Mouse (Mus musculus) adipocyte (in vitro differentiated cells): ENCODE data around the gene Bicc1.

ENCODE experiments used
- DNase-seq: peaks from one replicate; pipeline ENCODE4 v3.0.0-alpha.2; 2016; ENCODE audit warnings: low spot score

The Bicc1 gene

DNA sequence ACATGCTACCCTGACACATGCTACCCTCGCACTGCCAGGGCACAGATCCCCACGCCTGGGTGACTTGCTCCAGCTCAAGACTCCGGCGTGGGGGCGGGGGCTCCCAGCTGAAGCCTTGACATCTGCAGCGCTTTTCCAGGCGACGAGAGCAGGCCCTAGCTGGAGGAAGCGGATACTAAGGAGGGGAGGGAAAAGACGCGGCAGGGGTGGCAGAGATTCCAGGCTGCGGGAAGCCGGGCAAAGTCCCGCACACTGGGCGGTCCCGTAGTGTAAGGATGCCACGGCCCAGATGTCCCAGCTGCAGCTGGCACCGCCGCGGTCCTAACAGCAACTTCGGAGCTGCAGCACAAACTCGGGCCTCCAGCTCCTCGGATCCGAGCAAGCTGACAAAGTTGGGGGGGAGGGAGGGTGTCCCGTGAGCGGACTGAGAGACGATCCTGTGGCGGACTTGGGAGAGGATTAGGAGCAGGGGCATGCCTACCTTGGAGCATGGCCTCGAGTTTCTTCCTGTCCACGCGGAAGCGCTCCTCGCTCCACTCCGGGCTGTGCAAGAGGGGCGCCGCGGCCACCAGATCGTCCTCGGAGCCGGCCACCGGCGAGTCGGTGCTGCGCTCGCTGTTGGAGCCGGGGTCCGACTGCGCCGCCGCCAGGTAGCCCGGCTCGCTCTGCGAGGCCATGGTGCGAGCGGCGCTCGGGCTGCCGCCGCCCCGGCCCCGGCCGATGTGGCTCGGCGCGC is 392 bp downstream of the Bicc1 start:
- DNase-seq = peak; percentile 50

DNA sequence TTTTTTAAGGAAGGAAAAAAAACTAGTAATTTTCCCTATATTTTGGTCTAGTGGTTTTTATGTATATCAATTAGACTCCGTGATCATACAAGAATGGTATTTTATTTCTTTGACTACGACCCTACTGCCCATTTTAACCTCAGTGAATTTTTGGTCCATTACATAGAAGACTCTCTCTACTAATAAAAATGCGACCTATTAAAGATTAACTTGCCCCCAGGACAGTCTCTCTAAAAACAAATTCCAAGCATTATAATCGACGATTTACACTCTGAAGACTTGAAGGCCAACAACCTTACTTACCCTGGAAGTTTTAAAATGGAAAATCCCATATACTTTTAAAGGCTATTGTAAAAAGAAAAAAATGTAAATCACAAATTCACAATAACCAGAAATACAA is 2.9 kb downstream of the Bicc1 start:
- no peak for DNase-seq

DNA sequence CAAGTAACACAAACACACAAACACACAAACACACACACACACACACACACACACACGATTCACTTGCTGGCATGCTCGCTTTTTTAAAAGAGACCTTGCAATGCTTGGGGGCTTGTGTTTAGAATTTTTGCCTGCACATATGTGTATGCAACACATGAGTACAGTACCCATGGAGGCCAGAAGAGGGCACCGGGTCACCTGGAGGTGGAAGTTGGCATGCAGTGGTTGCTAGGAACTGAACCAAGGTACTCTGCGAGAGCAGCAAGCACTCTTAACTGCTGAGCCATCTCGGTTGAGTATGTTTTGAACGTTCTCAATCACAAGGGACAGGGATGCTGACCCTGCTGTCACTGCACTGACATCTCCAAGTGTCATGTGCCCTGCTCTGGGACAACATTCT is 5.9 kb downstream of the Bicc1 start:
- no peak for DNase-seq

DNA sequence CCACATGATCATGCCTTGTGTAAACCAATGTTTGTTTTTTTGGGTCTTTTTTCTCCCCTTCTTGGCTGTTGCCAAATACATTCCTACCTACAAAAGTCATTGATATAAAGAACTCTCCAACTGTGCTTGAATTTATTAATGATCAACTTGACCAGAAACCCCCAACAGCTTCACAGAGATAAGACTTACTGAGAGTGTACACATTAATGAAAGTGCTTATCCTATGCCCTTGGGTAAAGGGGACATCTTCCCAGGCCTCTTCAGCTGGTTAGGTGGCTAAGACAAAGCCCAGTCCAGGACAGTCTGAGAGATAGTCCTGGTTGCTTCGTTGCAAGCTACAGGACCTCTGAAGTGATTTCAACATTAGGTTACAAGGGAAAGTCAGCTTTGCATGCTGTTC is 6.4 kb downstream of the Bicc1 start:
- no peak for DNase-seq

DNA sequence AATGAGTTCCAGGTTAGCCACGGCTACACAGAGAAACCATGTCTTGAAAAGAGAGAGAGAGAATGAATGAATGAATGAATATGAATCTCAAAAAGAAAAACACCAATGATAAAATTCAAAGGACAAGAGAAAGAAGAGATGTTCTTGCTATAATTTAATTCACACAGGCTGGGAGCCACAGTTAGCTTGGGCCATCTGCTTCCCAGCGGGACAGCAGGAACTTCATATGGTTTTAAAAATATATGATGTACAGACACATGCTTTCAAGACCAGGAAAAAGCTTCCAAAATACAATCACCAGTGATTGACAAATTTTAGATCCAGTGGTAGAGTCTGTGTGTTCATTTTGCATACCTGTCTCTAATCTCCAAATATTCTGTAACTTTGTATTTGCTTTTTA is 9.0 kb downstream of the Bicc1 start:
- no peak for DNase-seq

DNA sequence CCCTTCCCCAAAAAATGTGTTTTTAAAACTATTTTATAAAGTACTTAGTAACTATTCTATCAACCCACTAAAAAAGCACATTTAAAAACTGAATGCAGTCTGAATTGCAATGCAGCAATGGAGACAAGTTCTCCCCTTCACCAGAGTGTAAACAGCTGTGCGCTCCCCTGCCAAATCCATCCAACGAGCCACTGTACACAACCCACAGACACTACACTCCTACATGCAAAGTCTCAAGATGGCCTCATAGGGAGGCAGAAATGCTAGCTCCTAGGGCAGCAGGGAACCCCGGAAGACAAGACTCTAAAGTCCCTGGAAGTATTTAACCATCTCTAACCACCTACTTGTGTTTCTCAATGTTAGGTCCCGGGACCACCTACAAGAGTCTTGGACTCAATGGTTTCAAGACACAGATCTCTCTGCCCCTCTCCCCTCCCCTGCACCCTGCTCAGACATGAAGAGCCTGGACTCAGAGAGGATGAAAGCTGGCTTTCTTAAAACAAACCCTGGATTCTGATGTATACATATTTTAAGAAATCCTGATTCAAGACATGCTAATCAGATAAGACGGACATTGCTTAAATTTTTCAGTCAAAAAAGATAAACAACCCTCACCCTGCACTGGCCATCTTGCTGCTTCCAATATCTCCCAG is 10.4 kb downstream of the Bicc1 start:
- no peak for DNase-seq

DNA sequence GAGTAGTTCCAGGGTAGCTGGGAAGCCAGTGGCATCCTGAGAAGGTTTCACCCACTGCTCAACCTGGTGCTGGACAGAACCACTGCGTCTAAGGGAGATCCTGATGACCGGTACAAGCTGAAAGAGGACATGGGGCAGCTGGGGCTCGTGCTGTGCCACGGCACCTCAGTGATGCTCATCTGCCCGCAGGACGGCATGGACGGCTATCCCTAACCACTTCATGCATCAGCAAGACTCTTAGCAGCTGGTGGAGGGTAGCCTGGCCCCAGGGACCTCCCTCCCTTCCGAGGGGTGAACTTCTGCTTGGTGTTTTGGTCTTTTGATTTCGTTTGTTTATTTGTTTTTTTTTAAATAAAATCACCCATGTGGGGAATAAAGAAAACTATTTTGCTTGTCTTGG is 11.3 kb downstream of the Bicc1 start:
- no peak for DNase-seq

DNA sequence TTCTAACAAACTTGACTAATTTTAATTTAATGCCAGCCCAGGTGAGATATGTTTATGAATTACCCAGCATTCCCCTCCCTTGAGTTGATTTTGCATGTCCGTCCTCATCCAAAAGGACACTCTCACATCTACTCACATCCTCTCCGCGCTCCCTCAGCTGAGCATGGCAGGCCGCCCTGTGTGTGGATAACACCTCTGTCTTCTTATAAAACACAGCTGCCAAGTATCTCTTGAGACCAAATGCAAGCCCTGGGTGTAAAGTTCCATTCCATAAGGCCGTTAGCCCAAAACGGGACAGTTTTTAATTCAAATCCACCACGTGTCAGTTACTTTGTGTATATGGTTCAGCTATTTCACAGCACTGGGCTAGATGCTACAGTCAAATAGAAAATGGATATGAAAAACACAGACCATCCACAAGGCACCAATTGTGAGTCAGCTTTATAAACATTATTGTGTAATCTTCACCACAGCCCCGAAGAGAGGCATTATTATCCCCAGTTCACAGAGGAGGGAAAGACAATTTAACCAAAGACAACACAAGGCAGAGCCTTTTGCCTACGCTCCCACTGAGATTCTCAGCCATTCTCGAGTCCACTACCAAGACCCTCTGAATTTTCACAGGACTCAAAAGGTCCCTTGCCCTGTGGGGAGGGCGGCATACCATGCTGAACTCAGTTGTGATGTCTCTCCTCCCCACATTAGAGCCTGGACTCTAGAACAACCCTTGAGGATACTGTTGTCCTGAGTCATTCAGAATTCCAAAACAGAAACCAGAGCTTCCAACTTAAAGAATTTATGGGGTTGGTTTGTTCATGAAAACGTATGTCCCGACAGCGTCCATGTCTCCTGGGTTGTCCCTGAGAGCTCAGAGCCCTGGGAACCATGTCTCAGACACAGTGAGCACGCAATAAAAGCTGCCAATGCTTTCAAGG is 12.6 kb downstream of the Bicc1 start:
- peak; percentile 17 for DNase-seq

DNA sequence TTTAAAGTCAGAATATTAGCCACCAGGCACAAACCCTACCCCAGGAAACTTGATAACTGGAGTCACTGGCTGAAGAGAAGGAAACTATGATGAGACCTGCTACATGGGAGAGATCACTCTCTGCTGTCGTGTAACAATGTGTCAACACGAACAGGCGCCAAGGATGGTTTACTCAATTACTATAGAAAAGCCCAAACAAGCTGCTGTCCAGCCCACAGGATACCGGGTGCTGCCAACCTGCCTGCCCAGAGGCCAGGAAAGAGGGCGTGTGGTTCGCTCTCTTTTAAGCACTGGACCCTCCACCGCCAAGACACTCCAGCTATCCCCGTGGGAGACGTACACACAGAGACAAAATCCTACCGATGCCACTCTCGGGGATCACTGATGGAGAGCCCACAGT is 13.7 kb downstream of the Bicc1 start:
- DNase-seq = no peak

DNA sequence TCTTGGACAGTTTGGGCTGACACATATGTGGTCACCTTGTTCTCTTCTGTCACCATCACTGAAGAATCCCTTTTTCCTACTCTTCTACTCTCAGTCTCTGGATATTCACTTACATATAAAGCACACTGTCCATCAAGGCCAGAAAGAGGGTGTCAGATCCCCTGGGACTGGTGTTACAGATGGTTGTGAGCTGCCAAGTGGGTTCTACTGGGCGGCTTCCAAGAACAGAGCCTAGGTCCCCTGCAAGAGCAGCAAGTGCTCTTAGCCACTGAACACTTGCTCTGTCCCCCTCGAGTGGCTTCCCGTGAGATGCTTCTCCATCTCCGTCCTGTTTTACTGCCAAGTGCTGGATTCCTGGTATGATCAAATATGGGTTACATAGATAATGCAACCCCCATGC is 15.3 kb downstream of the Bicc1 start:
- DNase-seq = no peak

DNA sequence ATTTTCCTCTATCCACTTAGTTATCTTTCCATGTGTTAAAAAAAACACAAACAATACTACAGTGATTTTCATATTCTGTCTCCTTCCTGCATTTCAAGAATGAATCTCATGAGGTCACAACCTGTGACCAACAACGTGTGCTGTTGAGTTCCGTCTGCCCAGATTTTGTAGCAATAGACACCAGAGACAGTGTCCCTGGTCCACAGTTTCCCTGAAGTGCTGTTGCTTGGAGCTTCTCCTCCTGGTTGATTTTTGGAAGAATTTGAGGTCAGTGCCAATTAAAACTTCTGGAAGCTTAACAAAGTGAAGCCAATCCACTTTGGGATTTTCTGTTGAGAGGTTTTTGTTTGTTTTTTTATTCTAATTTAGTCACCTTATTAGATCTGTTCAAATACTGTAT is 16.9 kb downstream of the Bicc1 start:
- DNase-seq = no peak

DNA sequence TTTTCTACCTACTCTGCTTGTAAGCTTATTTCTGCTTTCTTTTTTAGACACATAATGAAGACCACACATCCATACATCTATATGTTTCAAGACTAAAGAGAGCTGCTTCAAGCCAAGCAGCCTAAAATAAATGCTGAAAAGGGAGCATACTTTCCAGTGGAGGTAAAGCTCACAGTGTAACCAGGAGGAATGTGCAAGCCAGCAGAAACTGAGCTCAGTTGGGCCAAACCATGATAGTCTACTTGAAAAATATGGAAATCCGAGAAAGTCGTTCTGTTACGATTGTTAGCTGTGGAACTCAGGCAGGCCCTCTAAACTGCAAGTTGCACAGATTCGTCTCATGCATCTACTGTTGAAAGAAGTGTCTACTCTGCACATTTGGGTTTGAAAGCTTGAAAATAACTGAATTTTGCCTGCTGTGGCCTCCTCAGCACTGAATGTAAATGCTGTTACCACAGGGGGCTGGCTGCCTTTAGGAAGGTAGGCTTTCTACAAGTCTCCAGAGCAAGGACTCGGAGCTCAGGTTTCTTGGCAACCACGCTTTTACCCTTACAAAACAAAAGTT is 19.1 kb downstream of the Bicc1 start:
- no peak for DNase-seq

DNA sequence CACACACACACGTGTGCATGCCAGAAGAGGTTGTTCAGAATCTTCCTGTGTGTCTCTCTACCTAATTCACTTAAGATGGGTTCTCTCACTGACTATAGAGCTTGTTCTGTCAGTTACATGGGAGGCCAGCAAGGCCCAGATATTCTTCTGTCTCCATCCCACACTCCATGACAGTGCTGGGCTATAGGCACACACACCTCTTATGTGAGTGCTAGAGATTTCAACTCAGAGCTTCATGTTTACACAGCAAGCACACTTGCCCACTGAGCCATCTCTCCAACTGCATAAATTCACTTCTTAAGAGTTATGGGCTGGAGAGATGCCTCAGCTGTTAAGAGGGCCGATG is 20.7 kb downstream of the Bicc1 start:
- no peak for DNase-seq

DNA sequence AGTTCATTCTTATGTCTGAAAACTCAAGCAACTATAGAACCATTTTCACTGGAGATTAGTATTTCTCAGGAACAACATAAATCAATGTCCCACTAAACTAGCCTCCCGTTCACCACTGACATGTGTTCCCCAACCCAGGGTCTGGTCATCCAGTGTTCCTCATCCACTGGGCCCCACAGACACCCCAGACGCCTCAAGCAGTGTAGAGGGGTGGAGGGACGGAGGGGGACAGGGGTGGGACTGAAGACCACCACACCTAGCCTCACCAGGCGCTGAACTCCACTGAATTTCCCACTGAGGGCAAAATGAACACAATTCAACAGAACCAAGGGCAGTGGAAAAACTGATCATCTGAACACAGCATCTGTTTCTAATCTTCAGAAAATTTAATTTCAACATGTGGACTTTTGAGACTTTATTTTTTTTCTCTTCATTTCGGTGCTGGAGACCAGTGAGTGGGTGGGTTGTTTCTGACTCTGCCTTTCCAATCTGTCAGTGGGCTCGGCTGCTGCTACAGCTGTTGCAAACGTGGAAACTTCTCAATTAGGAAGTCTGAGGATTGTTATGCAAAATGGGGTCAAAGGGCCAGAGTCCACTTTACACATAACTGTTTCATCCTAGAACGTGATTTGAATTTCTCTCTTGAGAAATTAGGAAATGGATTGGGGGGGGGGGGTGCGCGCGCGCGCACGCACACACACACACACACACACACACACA is 21.2 kb downstream of the Bicc1 start:
- no peak for DNase-seq

DNA sequence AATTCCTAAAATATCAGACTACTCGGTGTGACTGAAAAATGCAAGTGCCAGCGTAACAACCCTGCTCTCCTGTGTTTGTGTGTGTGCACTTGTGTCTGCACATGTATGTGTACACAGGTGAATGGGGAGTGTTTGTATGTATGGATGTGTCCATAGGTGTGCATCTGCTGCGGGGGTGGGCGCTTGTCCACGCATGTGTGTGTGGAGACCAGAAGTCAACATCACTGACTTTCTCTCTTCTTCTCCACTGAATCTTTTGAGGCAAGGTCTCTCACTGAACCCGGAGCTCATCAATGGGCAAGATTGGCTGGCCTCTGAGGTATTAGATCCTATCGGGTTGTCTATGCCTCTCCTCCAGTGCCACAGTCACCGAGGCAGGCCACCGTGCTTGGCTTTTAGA is 21.9 kb downstream of the Bicc1 start:
- DNase-seq = no peak

DNA sequence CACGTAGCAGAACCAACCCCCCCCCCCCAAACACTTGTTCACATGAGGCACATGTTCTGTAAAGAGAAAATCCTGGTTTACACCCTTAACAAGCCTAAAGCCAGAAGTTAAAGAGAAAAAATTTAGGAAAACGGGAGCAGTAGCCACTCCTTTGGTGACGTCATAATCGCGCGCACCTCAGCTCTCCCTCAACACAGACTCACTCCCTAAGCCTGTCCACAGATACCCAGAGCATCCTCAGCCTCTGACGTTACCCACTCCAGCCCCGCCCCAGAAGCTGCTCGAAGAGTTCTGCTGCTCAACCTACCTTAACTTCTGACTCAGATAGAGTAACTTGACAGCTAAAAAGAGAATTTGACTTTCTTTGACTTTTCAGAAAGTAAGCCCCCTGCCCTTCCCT is 28.2 kb downstream of the Bicc1 start:
- no peak for DNase-seq

DNA sequence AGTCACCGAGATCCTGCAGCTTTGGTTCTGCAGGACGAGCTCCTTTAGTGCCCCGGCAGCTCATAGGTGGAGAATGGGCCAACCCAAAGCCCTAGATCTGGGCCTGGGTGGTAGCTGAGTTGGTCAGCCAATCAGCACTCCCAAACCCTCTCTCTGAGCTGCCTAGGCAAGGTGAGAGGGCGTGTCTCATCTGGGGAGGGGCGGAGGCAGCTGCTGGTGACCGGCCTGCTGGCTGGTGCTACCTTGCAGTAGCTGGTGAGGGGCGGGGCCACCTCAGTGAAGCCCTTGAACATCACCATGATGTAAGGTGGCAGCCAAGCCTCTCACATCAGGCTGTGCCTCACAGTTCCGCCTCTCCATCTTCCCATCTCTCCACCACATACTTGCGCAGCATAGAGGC is 29.2 kb downstream of the Bicc1 start:
- no peak for DNase-seq

DNA sequence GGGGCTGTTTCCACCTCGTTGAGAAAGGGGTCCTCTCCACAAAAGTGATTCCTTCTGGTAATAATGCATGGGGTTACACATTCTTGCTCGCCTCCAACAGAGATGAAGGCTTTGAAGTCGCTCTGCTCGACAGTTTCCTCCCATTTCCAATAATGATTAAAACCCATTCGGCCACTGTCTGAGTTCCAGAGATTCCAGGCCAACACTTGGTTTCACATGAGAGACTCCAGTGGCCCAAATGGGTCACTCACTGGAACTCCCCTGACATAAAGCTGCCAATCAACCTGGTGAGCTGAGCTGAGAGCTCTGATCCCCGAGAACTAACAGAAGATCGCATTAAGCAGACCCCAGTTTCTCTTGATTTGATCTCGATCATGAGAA is 31.6 kb downstream of the Bicc1 start:
- DNase-seq = no peak

DNA sequence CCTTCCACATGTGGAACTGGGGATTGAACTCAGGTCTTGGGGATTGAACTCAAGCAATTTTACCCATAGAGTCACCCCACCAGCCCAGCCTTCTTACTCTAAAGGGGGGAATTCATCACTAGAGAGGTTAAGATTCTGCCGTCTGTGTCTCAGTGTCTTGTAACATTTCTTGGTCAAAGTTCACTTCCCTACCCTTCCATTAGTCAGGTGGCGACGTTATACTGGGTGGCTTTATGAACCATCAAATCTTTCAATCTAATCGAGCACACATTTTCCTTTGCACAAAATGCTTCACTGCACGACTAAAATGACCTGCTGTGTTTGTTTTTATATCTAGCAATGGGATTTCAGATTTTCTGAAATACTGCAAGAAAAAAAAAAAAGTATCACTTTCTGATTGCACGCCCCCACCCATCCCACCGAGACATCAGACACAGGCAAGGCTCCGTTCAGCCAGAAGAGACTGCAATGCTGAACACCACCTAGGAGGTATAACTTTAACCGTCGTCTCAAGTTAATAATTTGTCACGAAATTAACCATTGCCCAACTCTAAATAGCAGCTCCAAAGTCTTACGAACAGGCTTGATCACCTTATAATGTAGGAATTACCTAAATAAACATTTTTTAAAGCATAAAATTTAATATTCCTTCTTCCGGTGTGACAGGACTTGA is 32.1 kb downstream of the Bicc1 start:
- no peak for DNase-seq

DNA sequence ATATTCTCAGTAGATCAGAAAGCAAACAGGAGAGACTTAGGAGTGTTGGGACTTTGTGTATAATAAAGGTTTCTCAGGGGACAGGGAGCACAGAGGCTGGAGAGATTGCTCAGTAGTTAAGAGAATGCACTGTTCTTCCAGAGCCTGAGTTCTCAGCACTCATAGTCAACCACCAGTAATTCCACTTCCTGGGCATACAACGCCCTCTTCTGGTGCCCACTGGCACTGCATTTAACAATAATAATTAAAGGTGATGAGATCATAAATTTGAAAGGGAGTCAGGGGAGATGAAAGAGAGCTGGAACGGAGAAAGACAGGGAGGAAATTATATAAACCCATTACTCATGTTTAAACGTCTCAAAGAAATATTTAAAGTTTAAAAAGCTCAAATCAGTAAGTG is 35.5 kb downstream of the Bicc1 start:
- no peak for DNase-seq

DNA sequence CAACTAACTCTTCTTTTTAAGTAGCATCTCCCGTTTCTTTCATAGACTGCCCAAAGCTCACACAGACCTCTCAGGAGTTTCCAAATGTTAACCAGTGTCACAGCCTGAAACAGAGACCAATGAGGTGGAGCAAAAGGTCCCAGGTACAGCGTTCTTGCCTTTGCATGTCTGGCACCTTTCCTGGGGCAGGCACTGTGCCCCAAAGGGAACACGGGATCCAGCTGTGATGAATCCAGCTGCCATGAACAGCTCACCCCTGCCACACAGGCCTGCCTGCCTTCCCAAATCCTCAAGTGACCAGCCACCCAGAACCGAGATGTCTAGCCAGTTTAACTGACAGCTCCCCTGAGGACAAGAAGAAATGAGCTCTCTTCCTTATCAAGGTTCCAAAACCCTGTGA is 36.1 kb downstream of the Bicc1 start:
- peak; percentile 58 for DNase-seq

DNA sequence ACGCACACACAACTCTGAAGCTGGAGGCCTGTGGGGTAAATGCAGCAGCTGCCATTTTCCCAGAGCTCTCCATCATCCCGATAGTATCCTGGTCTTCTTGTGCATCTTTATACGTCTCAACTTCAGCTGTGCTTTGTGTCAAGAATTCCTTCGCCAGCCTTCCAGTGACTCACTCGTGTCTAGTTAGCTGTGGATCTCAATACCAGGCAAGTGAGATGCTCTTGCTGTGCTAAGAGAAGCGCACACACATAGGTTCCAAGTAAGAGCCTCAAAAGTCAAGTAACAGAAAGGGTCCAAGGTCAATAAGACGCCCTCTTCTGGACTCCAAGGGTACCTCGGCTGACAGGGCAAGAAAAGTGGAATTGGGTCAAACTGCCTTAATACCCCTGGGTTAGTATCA is 37.0 kb downstream of the Bicc1 start:
- no peak for DNase-seq
